ENCODE assay signal across 8 mouse cellular contexts in genomic region chr4:124850261-124850913, GRCm38 (mm10). TPM values are rescaled to one million over a fixed set of nuclear protein-coding genes. Genes with fewer than 3 reads are reported as not detected.
DNase-seq lines count a peak whose midpoint lies in the region; ATAC-seq lines count a peak whose summit lies in the region.

Gene Yrdc (plus strand): TSS chr4:124850679.

- H3K4me1 ChIP-seq in hindbrain, embryonic 15.5 days (replicated peaks) = peaks cover 47% of the 10 kb centered on the region

- peaks cover 18% of the 10 kb centered on the region for H3K36me3 ChIP-seq in hindbrain, embryonic 15.5 days

- no peaks in the 10 kb centered on the region for H3K9me3 ChIP-seq in hindbrain, embryonic 15.5 days

- H3K4me2 ChIP-seq in hindbrain, embryonic 15.5 days = peak within 1 kb of the TSS; percentile 90

- DNase-seq in R1 (ENCODE audit: low read depth, low spot score) = peak; percentile 94
- DNase-seq in cerebellum, postnatal 25 days = peak; percentile 97
- DNase-seq in frontal cortex, postnatal 36 days (ENCODE audit: low spot score in 2 of 2) = peak; percentile 89 to 94
- peak; percentile 86 for DNase-seq in left cerebral cortex, adult 11 months (ENCODE audit: low spot score)
- DNase-seq in lung, postnatal 4 days = peak; percentile 96 to 97
- peak; percentile 92 for DNase-seq in retina, postnatal 7 days (ENCODE audit: low read depth, low spot score)
- peak; percentile 90 for DNase-seq in urinary bladder, adult 2 months (ENCODE audit: low spot score)

- H3K27ac ChIP-seq in hindbrain, embryonic 15.5 days (replicated peaks) = peak within 1 kb of the TSS; percentile 99

- peak within 1 kb of the TSS; percentile 86 for H3K4me3 ChIP-seq in hindbrain, embryonic 15.5 days

- WGBS in hindbrain, embryonic 15.5 days = 0% methylated on average over 70 of the region's 90 CpGs

- no peaks in the 10 kb centered on the region for H3K27me3 ChIP-seq in hindbrain, embryonic 15.5 days

- peak within 1 kb of the TSS; percentile 91 for H3K9ac ChIP-seq in hindbrain, embryonic 15.5 days

- peak; percentile 92 for ATAC-seq in hindbrain, embryonic 15.5 days (ENCODE audit: low FRiP score, low read depth)

RNA-seq across cellular contexts. Expression of gene Yrdc, which starts in this region (rescaled TPM):
- polyA plus RNA-seq in hindbrain, embryonic 15.5 days (2015; fragmentation: Nextera tagmentation; extraction: Ambion mirVana) = 46.3 and 50.4 TPM in 2 replicates
- polyA plus RNA-seq in urinary bladder, adult 2 months (2012; rRNA removed) = 32.5 and 47.3 TPM in 2 replicates

Comparison
In these comparisons a context has a peak if more than half of its experiments do, and no peak if none do; other contexts are left out.
1. Peak in every context shown above with its lines: DNase-seq, ATAC-seq, H3K4me3 ChIP-seq and H3K27ac ChIP-seq.